Mouse (Mus musculus): ENCODE data around the gene Trim75.

Gene Trim75

GRCm38 (mm10) chr8:64945606-64946005 lies 42.0 kb downstream of the Trim75 start:
- in situ Hi-C loops (cut with MboI; ENCODE audit: low sequenced_read_pairs) = loop anchor here (10.0 kb wide), 1 partner anchor 321 kb away; no protein-coding TSS in a partner anchor

GRCm38 (mm10) chr8:64944831-64945230 lies 42.8 kb downstream of the Trim75 start:
- in situ Hi-C loops (cut with MboI; ENCODE audit: low sequenced_read_pairs) = loop anchor here (10.0 kb wide), 1 partner anchor 320 kb away; no protein-coding TSS in a partner anchor

- in situ Hi-C loops (cut with MboI; ENCODE audit: low sequenced_read_pairs) = loop anchor here (10.0 kb wide), 1 partner anchor 318 kb away; no protein-coding TSS in a partner anchor
Measured at GRCm38 (mm10) chr8:64942946-64943345, 44.7 kb downstream of the Trim75 start.

GRCm38 (mm10) chr8:64941495-64941894 lies 46.1 kb downstream of the Trim75 start:
- in situ Hi-C loops (cut with MboI; ENCODE audit: low sequenced_read_pairs) = loop anchor here (10.0 kb wide), 1 partner anchor 317 kb away; no protein-coding TSS in a partner anchor

- in situ Hi-C loops (cut with MboI; ENCODE audit: low sequenced_read_pairs) = loop anchor here (10.0 kb wide), 1 partner anchor 316 kb away; no protein-coding TSS in a partner anchor
Measured at GRCm38 (mm10) chr8:64941019-64941418, 46.6 kb downstream of the Trim75 start.

GRCm38 (mm10) chr8:64934997-64935396 lies 52.6 kb downstream of the Trim75 start:
- in situ Hi-C loops (cut with MboI; ENCODE audit: low sequenced_read_pairs) = no loop called here
